Mouse (Mus musculus): ENCODE data around the gene Krt31.

The Krt31 gene

GRCm38 (mm10) chr11:100050451-100050850 is at the start of gene Krt31:
Krt31 (minus strand) TSS chr11:100050551.
- CTCF ChIA-PET: no interaction called here

- CTCF ChIA-PET: no interaction called here
These were observed 47.5 kb upstream of the Krt31 start for GRCm38 (mm10) chr11:100097819-100098218.

- CTCF ChIA-PET: no interaction called here
These were observed 45.8 kb upstream of the Krt31 start, which contains the start of gene Krt35 for GRCm38 (mm10) chr11:100096141-100096540. Krt35 (minus strand) TSS chr11:100096241.

GRCm38 (mm10) chr11:100088378-100089025 is 38.2 kb upstream of the Krt31 start:
- CTCF ChIA-PET: no interaction called here

GRCm38 (mm10) chr11:100087861-100088260 is 37.5 kb upstream of the Krt31 start, which contains the start of gene Krt32:
Krt32 (minus strand) TSS chr11:100088226.
- CTCF ChIA-PET: no interaction called here

- CTCF ChIA-PET: no interaction called here
These were observed 23.5 kb upstream of the Krt31 start for GRCm38 (mm10) chr11:100073873-100074272.

GRCm38 (mm10) chr11:100067293-100068036 is 17.1 kb upstream of the Krt31 start:
- CTCF ChIA-PET: no interaction called here

GRCm38 (mm10) chr11:100066236-100067010 is 16.1 kb upstream of the Krt31 start:
- CTCF ChIA-PET: no interaction called here

- CTCF ChIA-PET: no interaction called here
These were observed 8.5 kb upstream of the Krt31 start for GRCm38 (mm10) chr11:100058875-100059274.

GRCm38 (mm10) chr11:100055686-100056655 is 5.6 kb upstream of the Krt31 start:
- CTCF ChIA-PET: no interaction called here

- CTCF ChIA-PET: no interaction called here
These were observed 3.2 kb downstream of the Krt31 start for GRCm38 (mm10) chr11:100047193-100047592.

- CTCF ChIA-PET: no interaction called here
These were observed 4.0 kb downstream of the Krt31 start for GRCm38 (mm10) chr11:100046303-100046866.

GRCm38 (mm10) chr11:100041454-100041853 is 8.9 kb downstream of the Krt31 start, which contains the start of gene Krt34:
Krt34 (minus strand) TSS chr11:100041554.
- CTCF ChIA-PET: no interaction called here

- CTCF ChIA-PET: interaction anchor here (0.6 kb wide), 1 partner anchor 329 kb away, joined by 7 read pairs; no protein-coding TSS in a partner anchor
These were observed 20.6 kb downstream of the Krt31 start, which contains the start of gene Krt33b for GRCm38 (mm10) chr11:100029768-100030167. Krt33b (minus strand) TSS chr11:100029868.

- CTCF ChIA-PET: no interaction called here
These were observed 28.9 kb downstream of the Krt31 start for GRCm38 (mm10) chr11:100021438-100021837.

- CTCF ChIA-PET: no interaction called here
These were observed 30.9 kb downstream of the Krt31 start for GRCm38 (mm10) chr11:100019466-100019865.

GRCm38 (mm10) chr11:100016112-100016511 is 34.2 kb downstream of the Krt31 start, which contains the start of gene Krt33a:
Krt33a (minus strand) TSS chr11:100016212.
- CTCF ChIA-PET: interaction anchor here (1.0 kb wide), 1 partner anchor 10 kb away, joined by 3 read pairs; no protein-coding TSS in a partner anchor

GRCm38 (mm10) chr11:100013691-100014171 is 36.6 kb downstream of the Krt31 start:
- CTCF ChIA-PET: no interaction called here

GRCm38 (mm10) chr11:100010682-100011081 is 39.7 kb downstream of the Krt31 start:
- CTCF ChIA-PET: no interaction called here

GRCm38 (mm10) chr11:100008336-100008735 is 42.0 kb downstream of the Krt31 start:
- CTCF ChIA-PET: no interaction called here
